Comparison of ENCODE assay signal across 7 mouse cellular contexts in genomic region chr4:99193214-99193613, GRCm38 (mm10). TPM values are rescaled to one million over a fixed set of nuclear protein-coding genes. Genes with fewer than 3 reads are reported as not detected.
DNase-seq lines count a peak whose midpoint lies in the region; ATAC-seq lines count a peak whose summit lies in the region.

No protein-coding gene starts in this region.

- peaks cover 11% of the 10 kb centered on the region for H3K4me1 ChIP-seq in kidney, embryonic 16.5 days (ENCODE audit: insufficient read depth, low read length)
- H3K4me1 ChIP-seq in embryonic facial prominence, embryonic 11.5 days (ENCODE audit: control insufficient read depth, insufficient read depth, low read length): no peaks in the 10 kb centered on the region
- H3K4me1 ChIP-seq in hindbrain, embryonic 16.5 days (ENCODE audit: control insufficient read depth, insufficient read depth, low read depth, low read length): peaks cover 6% of the 10 kb centered on the region
- H3K4me1 ChIP-seq in midbrain, embryonic 16.5 days (ENCODE audit: control insufficient read depth, insufficient read depth, low read length): peaks cover 16% of the 10 kb centered on the region

- H3K9me3 ChIP-seq in kidney, embryonic 16.5 days (ENCODE audit: low read length): no peaks in the 10 kb centered on the region
- H3K9me3 ChIP-seq in embryonic facial prominence, embryonic 11.5 days (replicated peaks; ENCODE audit: control insufficient read depth, low read length): no peaks in the 10 kb centered on the region
- H3K9me3 ChIP-seq in hindbrain, embryonic 16.5 days (ENCODE audit: control insufficient read depth, low read length): no peaks in the 10 kb centered on the region
- H3K9me3 ChIP-seq in midbrain, embryonic 16.5 days (replicated peaks; ENCODE audit: control insufficient read depth, low read length, poor library complexity, severe bottlenecking): no peaks in the 10 kb centered on the region

- DNase-seq in kidney, adult 9 months: no peak
- no peak for DNase-seq in embryonic facial prominence, embryonic 11.5 days (ENCODE audit: low spot score)
- DNase-seq in thymus, adult 18-20 months: no peak
- no peak for DNase-seq in thymus, postnatal 25 days

- no peaks in the 10 kb centered on the region for H3K27me3 ChIP-seq in kidney, embryonic 16.5 days (ENCODE audit: insufficient read depth, low read length)
- no peaks in the 10 kb centered on the region for H3K27me3 ChIP-seq in embryonic facial prominence, embryonic 11.5 days (ENCODE audit: control insufficient read depth, insufficient read depth, low read length)
- no peaks in the 10 kb centered on the region for H3K27me3 ChIP-seq in hindbrain, embryonic 16.5 days (replicated peaks; ENCODE audit: control insufficient read depth, insufficient read depth, low read length)
- H3K27me3 ChIP-seq in midbrain, embryonic 16.5 days (ENCODE audit: control insufficient read depth, insufficient read depth, low read depth, low read length): no peaks in the 10 kb centered on the region

- no peaks in the 10 kb centered on the region for H3K36me3 ChIP-seq in kidney, embryonic 16.5 days (ENCODE audit: insufficient read depth, low read length)
- H3K36me3 ChIP-seq in embryonic facial prominence, embryonic 11.5 days (replicated peaks; ENCODE audit: control insufficient read depth, insufficient read depth, low read depth, low read length): no peaks in the 10 kb centered on the region
- no peaks in the 10 kb centered on the region for H3K36me3 ChIP-seq in hindbrain, embryonic 16.5 days (ENCODE audit: control insufficient read depth, insufficient read depth, low read length)
- H3K36me3 ChIP-seq in midbrain, embryonic 16.5 days (ENCODE audit: control insufficient read depth, insufficient read depth, low read length): no peaks in the 10 kb centered on the region

- H3K27ac ChIP-seq in kidney, embryonic 16.5 days (ENCODE audit: low read length): no peak overlapping the region
- H3K27ac ChIP-seq in embryonic facial prominence, embryonic 11.5 days (replicated peaks; ENCODE audit: low read depth, low read length): no peak overlapping the region
- no peak overlapping the region; the same call in 1 of the 2 replicates for H3K27ac ChIP-seq in hindbrain, embryonic 16.5 days (ENCODE audit: low read depth, low read length)
- peak overlapping the region; percentile 97; the same call in 1 of the 2 replicates for H3K27ac ChIP-seq in midbrain, embryonic 16.5 days (ENCODE audit: low read length)

- WGBS in kidney, embryonic 16.5 days: 50% methylated on average over 6 of the region's 6 CpGs
- 58% methylated on average over 6 of the region's 6 CpGs for WGBS in embryonic facial prominence, embryonic 11.5 days
- 30% methylated on average over 6 of the region's 6 CpGs for WGBS in hindbrain, embryonic 16.5 days
- WGBS in midbrain, embryonic 16.5 days: 37% methylated on average over 6 of the region's 6 CpGs

- peak overlapping the region; percentile 72 for H3K4me2 ChIP-seq in kidney, embryonic 16.5 days (replicated peaks; ENCODE audit: low read depth, low read length)
- H3K4me2 ChIP-seq in embryonic facial prominence, embryonic 11.5 days (ENCODE audit: low read depth, low read length): no peak overlapping the region
- peak overlapping the region; percentile 74 for H3K4me2 ChIP-seq in hindbrain, embryonic 16.5 days (ENCODE audit: low read length)
- H3K4me2 ChIP-seq in midbrain, embryonic 16.5 days (ENCODE audit: low read length): peak overlapping the region; percentile 46

- H3K4me3 ChIP-seq in kidney, embryonic 16.5 days (ENCODE audit: low read length): peak overlapping the region; percentile 77; the same call in 1 of the 2 replicates
- H3K4me3 ChIP-seq in embryonic facial prominence, embryonic 11.5 days (ENCODE audit: low read depth, low read length): peak overlapping the region; percentile 64
- H3K4me3 ChIP-seq in hindbrain, embryonic 16.5 days (ENCODE audit: low read length): peak overlapping the region; percentile 70
- peak overlapping the region; percentile 78 for H3K4me3 ChIP-seq in midbrain, embryonic 16.5 days (ENCODE audit: low read depth, low read length)

- no peak for ATAC-seq in kidney, embryonic 16.5 days (ENCODE audit: low FRiP score, low TSS enrichment)
- no peak for ATAC-seq in embryonic facial prominence, embryonic 11.5 days (replicated peaks; ENCODE audit: insufficient number of reproducible peaks, low FRiP score, low TSS enrichment, low read depth)
- ATAC-seq in hindbrain, embryonic 16.5 days: no peak
- peak; percentile 5; the same call in 1 of the 2 replicates for ATAC-seq in midbrain, embryonic 16.5 days

- no peak overlapping the region for H3K9ac ChIP-seq in kidney, embryonic 16.5 days (replicated peaks; ENCODE audit: low read length)
- no peak overlapping the region for H3K9ac ChIP-seq in embryonic facial prominence, embryonic 11.5 days (replicated peaks; ENCODE audit: low read length)
- H3K9ac ChIP-seq in hindbrain, embryonic 16.5 days (ENCODE audit: low read depth, low read length): peak overlapping the region; percentile 6; the same call in 1 of the 2 replicates
- 0 out of 2 replicates have a peak overlapping the region, but pooled peaks have one; percentile 34 for H3K9ac ChIP-seq in midbrain, embryonic 16.5 days (ENCODE audit: low read depth, low read length)

RNA-seq across cellular contexts. Expression of gene Atg4c, which starts 0.5 kb away (rescaled TPM):
- polyA plus RNA-seq in kidney, embryonic 16.5 days (2015; fragmentation: Nextera tagmentation; extraction: Ambion mirVana): 16.3 and 16.6 TPM in 2 replicates
- 16.6 and 17.7 TPM in 2 replicates for polyA plus RNA-seq in embryonic facial prominence, embryonic 11.5 days (2014; fragmentation: Nextera tagmentation; extraction: Ambion mirVana)
- polyA plus RNA-seq in hindbrain, embryonic 16.5 days (2015; fragmentation: Nextera tagmentation; extraction: Ambion mirVana): 19.4 and 20.7 TPM in 2 replicates
- polyA plus RNA-seq in midbrain, embryonic 16.5 days (2015; fragmentation: Nextera tagmentation; extraction: Ambion mirVana): 20.6 and 21.3 TPM in 2 replicates

Comparison
In these comparisons a context has a peak if more than half of its experiments do, and no peak if none do; other contexts are left out.
1. H3K9ac ChIP-seq: peak in hindbrain, embryonic 16.5 days (single experiment) and midbrain, embryonic 16.5 days (single experiment); none in kidney, embryonic 16.5 days (single experiment) and embryonic facial prominence, embryonic 11.5 days (single experiment).
2. Peak in every context shown above with its lines, with median percentiles within 50 percentile points of each other: H3K4me3 ChIP-seq.